Mouse (Mus musculus) liver, postnatal 0 days (tissue): ENCODE data around the gene Vmn2r11. TPM values are rescaled to one million over a fixed set of nuclear protein-coding genes. Genes with fewer than 3 reads are reported as not detected.
"Not testable (repeated sequence)": the region's sequence is repeated elsewhere in the genome, so short reads cannot be mapped to it uniquely, and the experiment has no call there.

ENCODE experiments used
- ATAC-seq: fragments of 200-750 bp; cut with Nextera tagmentation; 2 replicates; pipeline ENCODE4 v1.8.0; 2017; ENCODE audit warnings: mild to moderate bottlenecking, moderate library complexity
- DNase-seq: peaks from one replicate; pipeline ENCODE4 v3.0.0-alpha.2; 2016
- H3K27ac ChIP-seq: fragments of 300-500 bp; sonication (generic); 2 replicates; pipeline ENCODE4 v1.5.1; 2014; ENCODE audit warnings: antibody characterized with exemption, moderate library complexity, mild to moderate bottlenecking, low read depth
- H3K27me3 ChIP-seq: fragments of 300-500 bp; sonication (generic); 2 replicates; pipeline ENCODE4 v1.6.1; 2014; ENCODE audit warnings: low read length, control low read depth, mixed read lengths; ENCODE audit not compliant: insufficient read depth
- H3K36me3 ChIP-seq: fragments of 300-500 bp; sonication (generic); replicated peaks from 2 replicates; pipeline ENCODE4 v1.6.1; 2014; ENCODE audit warnings: mild to moderate bottlenecking, control low read depth, low read length, moderate library complexity, mixed read lengths; ENCODE audit not compliant: insufficient read depth
- H3K4me1 ChIP-seq: fragments of 300-500 bp; sonication (generic); 2 replicates; pipeline ENCODE4 v1.6.1; 2014; ENCODE audit warnings: antibody characterized with exemption, mild to moderate bottlenecking, control low read depth; ENCODE audit not compliant: insufficient read depth
- H3K4me2 ChIP-seq: fragments of 300-500 bp; sonication (generic); 2 replicates; pipeline ENCODE4 v1.6.1; 2014; ENCODE audit warnings: low read depth, mild to moderate bottlenecking, low read length, moderate library complexity, mixed read lengths
- H3K4me3 ChIP-seq: fragments of 300-500 bp; sonication (generic); 2 replicates; pipeline ENCODE4 v1.5.1; 2014; ENCODE audit warnings: low read depth, low read length
- H3K9ac ChIP-seq: fragments of 300-500 bp; sonication (generic); replicated peaks from 2 replicates; pipeline ENCODE4 v1.6.1; 2014; ENCODE audit warnings: mild to moderate bottlenecking, moderate library complexity
- H3K9me3 ChIP-seq: fragments of 300-500 bp; sonication (generic); 2 replicates; pipeline ENCODE4 v1.6.1; 2016; ENCODE audit warnings: mild to moderate bottlenecking, control low read depth, low read length, mixed read lengths
- CTCF ChIP-seq: sonication (generic); IDR thresholded peaks from 2 replicates; pipeline ENCODE4 v1.5.1; 2016; ENCODE audit warnings: antibody characterized with exemption, low read depth
- EP300 ChIP-seq: IDR thresholded peaks from 2 replicates; pipeline ENCODE4 v1.6.1; 2016; ENCODE audit warnings: antibody characterized with exemption, low read depth, mild to moderate bottlenecking
- WGBS: fragments of 180-500 bp; shearing (Covaris S2); extraction: QIAGEN DNeasy Blood & Tissue Kit; methylation state at CpG from one replicate; pipeline ENCODE4 v1.1.7; 2014; ENCODE audit not compliant: insufficient replicate concordance; 5-methylcytosine and 5-hydroxymethylcytosine counted together
- polyA plus RNA-seq: library from polyadenylated mRNA; unstranded; fragments of >200 nt; fragmentation: Nextera tagmentation; extraction: Ambion mirVana; gene quantifications from 2 replicates; pipeline ENCODE4 v1.2.1, GENCODE M21; 2015

Vmn2r11 gene
- not detected in 2 replicates for polyA plus RNA-seq

GRCm38 (mm10) chr5:109059469-109059868, at the start of gene Vmn2r11:
Vmn2r11 (minus strand) TSS chr5:109059569.
- H3K27ac ChIP-seq, ATAC-seq, H3K9ac ChIP-seq, H3K9me3 ChIP-seq, H3K4me2 ChIP-seq, H3K36me3 ChIP-seq, H3K4me3 ChIP-seq, DNase-seq, H3K27me3 ChIP-seq, H3K4me1 ChIP-seq: not testable (repeated sequence)
- 75% methylated on average over 3 of the region's 3 CpGs for WGBS

- not testable (repeated sequence) for H3K4me1 ChIP-seq, H3K4me3 ChIP-seq, H3K36me3 ChIP-seq, H3K9ac ChIP-seq, H3K9me3 ChIP-seq, ATAC-seq, H3K27ac ChIP-seq, DNase-seq, H3K4me2 ChIP-seq, H3K27me3 ChIP-seq
- WGBS: 77% methylated on average over 5 of the region's 5 CpGs
Measured at GRCm38 (mm10) chr5:109097850-109098249, 38.5 kb upstream of the Vmn2r11 start, which contains the start of gene Vmn2r12. Vmn2r12 (minus strand) TSS chr5:109097950.

- not testable (repeated sequence) for H3K9me3 ChIP-seq, H3K27me3 ChIP-seq, H3K4me2 ChIP-seq, H3K36me3 ChIP-seq, H3K27ac ChIP-seq, H3K4me3 ChIP-seq, H3K9ac ChIP-seq, ATAC-seq, DNase-seq, H3K4me1 ChIP-seq
- 67% methylated on average over 3 of the region's 3 CpGs for WGBS
Measured at GRCm38 (mm10) chr5:109096482-109096881, 37.1 kb upstream of the Vmn2r11 start.

GRCm38 (mm10) chr5:109072016-109072415, 12.6 kb upstream of the Vmn2r11 start:
- H3K4me2 ChIP-seq, H3K9ac ChIP-seq, H3K4me3 ChIP-seq, H3K27me3 ChIP-seq, H3K9me3 ChIP-seq, DNase-seq, H3K36me3 ChIP-seq, ATAC-seq, H3K27ac ChIP-seq, H3K4me1 ChIP-seq: not testable (repeated sequence)
- 39% methylated on average over 4 of the region's 4 CpGs for WGBS
- TF ChIP-seq CTCF: 0 out of 2 replicates have a peak, but pooled peaks have one; percentile 16

- H3K27me3 ChIP-seq: no peaks in the 10 kb centered on the region
- no peak for TF ChIP-seq EP300
- TF ChIP-seq CTCF: no peak
- ATAC-seq (no peak), DNase-seq (no peak)
- no peaks in the 10 kb centered on the region for H3K36me3 ChIP-seq
- H3K9ac ChIP-seq: no peak overlapping the region
- H3K4me1 ChIP-seq: no peaks in the 10 kb centered on the region
- H3K9me3 ChIP-seq: no peaks in the 10 kb centered on the region
- no peak overlapping the region for H3K27ac ChIP-seq
- WGBS: 64% methylated on average over 1 of the region's 1 CpGs
- no peak overlapping the region for H3K4me2 ChIP-seq
- no peak overlapping the region for H3K4me3 ChIP-seq
Measured at GRCm38 (mm10) chr5:109055286-109055685, 4.1 kb downstream of the Vmn2r11 start.

- H3K9ac ChIP-seq: no peak overlapping the region
- no peak overlapping the region for H3K4me3 ChIP-seq
- no peaks in the 10 kb centered on the region for H3K4me1 ChIP-seq
- no peak overlapping the region for H3K4me2 ChIP-seq
- H3K9me3 ChIP-seq: no peaks in the 10 kb centered on the region
- no peaks in the 10 kb centered on the region for H3K27me3 ChIP-seq
- H3K27ac ChIP-seq: no peak overlapping the region
- peak; percentile 32 for DNase-seq
- no peaks in the 10 kb centered on the region for H3K36me3 ChIP-seq
- ATAC-seq: 0 out of 2 replicates have a peak, but pooled peaks have one; percentile 29
- TF ChIP-seq CTCF (peak; percentile 54), EP300 (no peak)
Measured at GRCm38 (mm10) chr5:109032591-109032990, 26.8 kb downstream of the Vmn2r11 start.

- not testable (repeated sequence) for H3K27me3 ChIP-seq, H3K4me3 ChIP-seq, DNase-seq, H3K9me3 ChIP-seq, H3K36me3 ChIP-seq, ATAC-seq, H3K4me1 ChIP-seq, H3K27ac ChIP-seq, H3K4me2 ChIP-seq, H3K9ac ChIP-seq
Measured at GRCm38 (mm10) chr5:109006427-109006826, 52.9 kb downstream of the Vmn2r11 start, which contains the start of gene Vmn2r10. Vmn2r10 (minus strand) TSS chr5:109006527.

Other genes with a start within 250 kb of the Vmn2r11 start
- gene Vmn2r9, start 207.0 kb downstream of the Vmn2r11 start, polyA plus RNA-seq: not detected in 2 replicates
- not detected in 2 replicates for gene Vmn2r10, start 53.0 kb downstream of the Vmn2r11 start, polyA plus RNA-seq
- gene Vmn2r12, start 38.4 kb upstream of the Vmn2r11 start, polyA plus RNA-seq: not detected in 2 replicates
- gene Vmn2r13, start 132.6 kb upstream of the Vmn2r11 start, polyA plus RNA-seq: not detected in 2 replicates
- gene Vmn2r14, start 165.1 kb upstream of the Vmn2r11 start, polyA plus RNA-seq: not detected in 2 replicates
- not detected in 2 replicates for gene Vmn2r15, start 238.1 kb upstream of the Vmn2r11 start, polyA plus RNA-seq